Mouse (Mus musculus) thymus, postnatal 36 days (tissue): ENCODE data around the gene Krtap1-4.
A peak's percentile ranks its signal among the peaks of the same experiment; 100 is the strongest.
"Not testable (repeated sequence)": the region's sequence is repeated elsewhere in the genome, so short reads cannot be mapped to it uniquely, and the experiment has no call there.

Experiments used
- DNase-seq, 2 experiments: peaks; one replicate each; pipeline ENCODE4 v3.0.0; 2022; ENCODE audit warnings: mixed read lengths in 2 of 2

The Krtap1-4 gene

GRCm38 (mm10) chr11:99583245-99583704 lies at the start of gene Krtap1-4:
Krtap1-4 (minus strand) TSS chr11:99583654.
- DNase-seq, result no peak

GRCm38 (mm10) chr11:99630890-99631289 lies 47.4 kb upstream of the Krtap1-4 start:
- no peak for DNase-seq

GRCm38 (mm10) chr11:99628138-99628537 lies 44.7 kb upstream of the Krtap1-4 start, which contains the start of gene Krtap4-1:
Krtap4-1 (minus strand) TSS chr11:99628238.
- no peak for DNase-seq

GRCm38 (mm10) chr11:99620335-99620734 lies 36.9 kb upstream of the Krtap1-4 start, which contains the start of gene Gm11562:
Gm11562 (minus strand) TSS chr11:99620435.
- DNase-seq, result no peak

- DNase-seq, result no peak
Observed at GRCm38 (mm10) chr11:99614796-99615363, 31.4 kb upstream of the Krtap1-4 start, which contains the start of gene Krtap2-4. Krtap2-4 (minus strand) TSS chr11:99614846.

- DNase-seq, result not testable (repeated sequence)
Observed at GRCm38 (mm10) chr11:99610089-99610488, 26.6 kb upstream of the Krtap1-4 start, which contains the start of gene Gm11937. Gm11937 (minus strand) TSS chr11:99610189.

GRCm38 (mm10) chr11:99609126-99609525 lies 25.7 kb upstream of the Krtap1-4 start:
- no peak for DNase-seq

- not testable (repeated sequence) for DNase-seq
Observed at GRCm38 (mm10) chr11:99603208-99603607, 19.8 kb upstream of the Krtap1-4 start, which contains the start of gene Gm11938. Gm11938 (minus strand) TSS chr11:99603308.

- DNase-seq, result not testable (repeated sequence)
Observed at GRCm38 (mm10) chr11:99597742-99598141, 14.3 kb upstream of the Krtap1-4 start, which contains the start of gene Krtap9-3. Krtap9-3 (minus strand) TSS chr11:99598105.

- no peak for DNase-seq
Observed at GRCm38 (mm10) chr11:99590981-99591380, 7.5 kb upstream of the Krtap1-4 start, which contains the start of gene Krtap1-3. Krtap1-3 (minus strand) TSS chr11:99591339.

GRCm38 (mm10) chr11:99585096-99585495 lies 1.6 kb upstream of the Krtap1-4 start:
- DNase-seq, result no peak

- DNase-seq, result no peak
Observed at GRCm38 (mm10) chr11:99581564-99581963, 1.9 kb downstream of the Krtap1-4 start.

GRCm38 (mm10) chr11:99581051-99581450 lies 2.4 kb downstream of the Krtap1-4 start:
- no peak for DNase-seq

GRCm38 (mm10) chr11:99580636-99581035 lies 2.8 kb downstream of the Krtap1-4 start, which contains the start of gene Krtap1-5:
Krtap1-5 (minus strand) TSS chr11:99581016.
- DNase-seq, result no peak

GRCm38 (mm10) chr11:99574106-99574505 lies 9.3 kb downstream of the Krtap1-4 start:
- DNase-seq, result peak; percentile 35 to 50

- no peak for DNase-seq
Observed at GRCm38 (mm10) chr11:99573164-99573563, 10.3 kb downstream of the Krtap1-4 start.

- DNase-seq, result no peak
Observed at GRCm38 (mm10) chr11:99566530-99566929, 16.9 kb downstream of the Krtap1-4 start, which contains the start of gene Krtap3-1. Krtap3-1 (minus strand) TSS chr11:99566630.

- no peak for DNase-seq
Observed at GRCm38 (mm10) chr11:99562580-99562979, 20.9 kb downstream of the Krtap1-4 start.

GRCm38 (mm10) chr11:99559366-99559765 lies 24.1 kb downstream of the Krtap1-4 start, which contains the start of gene Gm11939:
Gm11939 (minus strand) TSS chr11:99559466.
- no peak for DNase-seq

GRCm38 (mm10) chr11:99557976-99558745 lies 25.3 kb downstream of the Krtap1-4 start:
- no peak for DNase-seq

- DNase-seq, result no peak
Observed at GRCm38 (mm10) chr11:99556753-99557152, 26.7 kb downstream of the Krtap1-4 start, which contains the start of gene Krtap3-2. Krtap3-2 (minus strand) TSS chr11:99556853.

- DNase-seq, result no peak
Observed at GRCm38 (mm10) chr11:99556195-99556594, 27.3 kb downstream of the Krtap1-4 start.

GRCm38 (mm10) chr11:99550765-99551164 lies 32.7 kb downstream of the Krtap1-4 start, which contains the start of gene Krtap3-3:
Krtap3-3 (minus strand) TSS chr11:99550865.
- no peak for DNase-seq
